In genomic region chr2:177498067-177498466, GRCm38 (mm10) we compare ENCODE assay signal across 8 mouse cellular contexts. TPM values are rescaled to one million over a fixed set of nuclear protein-coding genes. Genes with fewer than 3 reads are reported as not detected.
DNase-seq lines count a peak whose midpoint lies in the region; ATAC-seq lines count a peak whose summit lies in the region.
"Not testable (repeated sequence)": the region's sequence is repeated elsewhere in the genome, so short reads cannot be mapped to it uniquely, and the experiment has no call there.

TSS of gene Gm14403 (plus strand) at chr2:177498215.

- H3K27me3 ChIP-seq in hindbrain, embryonic 15.5 days; liver, embryonic 13.5 days: not testable (repeated sequence)

- H3K4me2 ChIP-seq in hindbrain, embryonic 15.5 days, result peak within 1 kb of the TSS; percentile 45
- H3K4me2 ChIP-seq in liver, embryonic 13.5 days, result peak within 1 kb of the TSS; percentile 54

- not testable (repeated sequence) for H3K36me3 ChIP-seq in hindbrain, embryonic 15.5 days; liver, embryonic 13.5 days

- WGBS in hindbrain, embryonic 15.5 days, result 16% methylated on average over 7 of the region's 7 CpGs
- WGBS in liver, embryonic 13.5 days (ENCODE audit: insufficient replicate concordance), result 17% methylated on average over 7 of the region's 7 CpGs

- not testable (repeated sequence) for H3K4me1 ChIP-seq in hindbrain, embryonic 15.5 days (replicated peaks); liver, embryonic 13.5 days (replicated peaks)

- not testable (repeated sequence) for H3K9me3 ChIP-seq in hindbrain, embryonic 15.5 days; liver, embryonic 13.5 days (replicated peaks)

- H3K9ac ChIP-seq in hindbrain, embryonic 15.5 days; liver, embryonic 13.5 days: not testable (repeated sequence)

- intact Hi-C loops in gastrocnemius, postnatal 36 days (cut with DNase I), result not testable (repeated sequence)

- H3K4me3 ChIP-seq in hindbrain, embryonic 15.5 days, result peak within 1 kb of the TSS; percentile 37
- peak within 1 kb of the TSS; percentile 53 for H3K4me3 ChIP-seq in liver, embryonic 13.5 days (replicated peaks)

- H3K27ac ChIP-seq in hindbrain, embryonic 15.5 days (replicated peaks); liver, embryonic 13.5 days: not testable (repeated sequence)

- ATAC-seq in hindbrain, embryonic 15.5 days (ENCODE audit: low FRiP score, low read depth); liver, embryonic 13.5 days (ENCODE audit: low read depth): not testable (repeated sequence)

- peak; percentile 72 for DNase-seq in adrenal gland, adult 2 months
- DNase-seq in embryo, embryonic 11 days, result peak; percentile 26
- DNase-seq in gastrocnemius, postnatal 36 days; layer of hippocampus, adult 8-10 months (ENCODE audit: low spot score in 2 of 2): not testable (repeated sequence)
- DNase-seq in liver, embryonic 13.5 days, result peak; percentile 17
- peak; percentile 14 for DNase-seq in naive thymus-derived CD4-positive, alpha-beta T cell, adult 2 months (ENCODE audit: low read depth)
- DNase-seq in thymus, postnatal 0 days (ENCODE audit: low spot score), result peak; percentile 29

RNA-seq across cellular contexts. Expression of gene Gm14403, which starts in this region (rescaled TPM):
- 10 to 100 TPM; 66.2 to 94.9 TPM for total RNA-seq in adrenal gland, adult 2 months (2021)
- polyA plus RNA-seq in adrenal gland, adult 2 months (2012; rRNA removed), result 0.21 and 0.33 TPM in 2 replicates
- 10 to 100 TPM; 17.5 to 28.2 TPM for total RNA-seq in gastrocnemius, postnatal 36 days (2021)
- polyA plus RNA-seq in hindbrain, embryonic 15.5 days (2015; fragmentation: Nextera tagmentation; extraction: Ambion mirVana), result 3.2 and 3.3 TPM in 2 replicates
- total RNA-seq in layer of hippocampus, adult 8-10 months (2022), result 10 to 100 TPM; 42.4 to 52.7 (median 44.1) TPM
- 1.3 and 1.5 TPM in 2 replicates for polyA plus RNA-seq in liver, embryonic 13.5 days (2015; fragmentation: Nextera tagmentation; extraction: Ambion mirVana)
- 1.4 and 1.5 TPM in 2 replicates for polyA plus RNA-seq in thymus, postnatal 0 days (2015; fragmentation: Nextera tagmentation; extraction: Ambion mirVana)
